Mouse (Mus musculus) stomach, embryonic 16.5 days (tissue): Measurements from ENCODE around the gene Cyld. TPM values are rescaled to one million over a fixed set of nuclear protein-coding genes. Genes with fewer than 3 reads are reported as not detected.

ENCODE experiments used
- ATAC-seq: fragments of 200-750 bp; cut with Nextera tagmentation; 2 replicates; pipeline ENCODE4 v1.8.0; 2017; ENCODE audit warnings: moderate number of reproducible peaks, moderate TSS enrichment; ENCODE audit not compliant: insufficient read depth, low FRiP score
- H3K27ac ChIP-seq: fragments of 300-500 bp; sonication (generic); 2 replicates; pipeline ENCODE4 v1.5.1; 2014; ENCODE audit warnings: low read length
- H3K27me3 ChIP-seq: fragments of 300-500 bp; sonication (generic); 2 replicates; pipeline ENCODE4 v1.6.1; 2014; ENCODE audit warnings: low read length, control low read depth, mixed read lengths; ENCODE audit not compliant: control insufficient read depth, insufficient read depth
- H3K36me3 ChIP-seq: fragments of 300-500 bp; sonication (generic); 2 replicates; pipeline ENCODE4 v1.6.1; 2014; ENCODE audit warnings: low read length; ENCODE audit not compliant: control insufficient read depth, insufficient read depth
- H3K4me1 ChIP-seq: fragments of 300-500 bp; sonication (generic); 2 replicates; pipeline ENCODE4 v1.6.1; 2014; ENCODE audit warnings: low read length, control low read depth, mixed read lengths; ENCODE audit not compliant: control insufficient read depth, insufficient read depth
- H3K4me2 ChIP-seq: fragments of 300-500 bp; sonication (generic); 2 replicates; pipeline ENCODE4 v1.6.1; 2014; ENCODE audit warnings: low read depth, low read length, mixed read lengths
- H3K4me3 ChIP-seq: fragments of 300-500 bp; sonication (generic); replicated peaks from 2 replicates; pipeline ENCODE4 v1.5.1; 2014; ENCODE audit warnings: mild to moderate bottlenecking, low read length
- H3K9ac ChIP-seq: fragments of 300-500 bp; sonication (generic); 2 replicates; pipeline ENCODE4 v1.6.1; 2014; ENCODE audit warnings: low read length
- H3K9me3 ChIP-seq: fragments of 300-500 bp; sonication (generic); replicated peaks from 2 replicates; pipeline ENCODE4 v1.6.1; 2016; ENCODE audit warnings: low read length, control low read depth; ENCODE audit not compliant: control insufficient read depth
- WGBS: fragments of 180-500 bp; shearing (Covaris S2); extraction: QIAGEN DNeasy Blood & Tissue Kit; methylation state at CpG from one replicate; pipeline ENCODE4 v1.1.7; 2014; 5-methylcytosine and 5-hydroxymethylcytosine counted together
- polyA plus RNA-seq: library from polyadenylated mRNA; unstranded; fragments of >200 nt; fragmentation: Nextera tagmentation; extraction: Ambion mirVana; gene quantifications from 2 replicates; pipeline ENCODE4 v1.2.1, GENCODE M21; 2015

Cyld gene
- polyA plus RNA-seq, 1 experiment from 2014 or later = 15.6 TPM

- 81% methylated on average over 7 of the region's 7 CpGs for WGBS
- Histone ChIP-seq H3K4me2 (no peak overlapping the region), H3K9ac (no peak overlapping the region), H3K36me3 (no peaks in the 10 kb centered on the region), H3K4me1 (no peaks in the 10 kb centered on the region), H3K27me3 (no peaks in the 10 kb centered on the region), H3K4me3 (no peak overlapping the region), H3K27ac (no peak overlapping the region), H3K9me3 (no peaks in the 10 kb centered on the region)
- no peak for ATAC-seq
Observed at GRCm38 (mm10) chr8:88683656-88684289, 13.1 kb upstream of the Cyld start.

DNA sequence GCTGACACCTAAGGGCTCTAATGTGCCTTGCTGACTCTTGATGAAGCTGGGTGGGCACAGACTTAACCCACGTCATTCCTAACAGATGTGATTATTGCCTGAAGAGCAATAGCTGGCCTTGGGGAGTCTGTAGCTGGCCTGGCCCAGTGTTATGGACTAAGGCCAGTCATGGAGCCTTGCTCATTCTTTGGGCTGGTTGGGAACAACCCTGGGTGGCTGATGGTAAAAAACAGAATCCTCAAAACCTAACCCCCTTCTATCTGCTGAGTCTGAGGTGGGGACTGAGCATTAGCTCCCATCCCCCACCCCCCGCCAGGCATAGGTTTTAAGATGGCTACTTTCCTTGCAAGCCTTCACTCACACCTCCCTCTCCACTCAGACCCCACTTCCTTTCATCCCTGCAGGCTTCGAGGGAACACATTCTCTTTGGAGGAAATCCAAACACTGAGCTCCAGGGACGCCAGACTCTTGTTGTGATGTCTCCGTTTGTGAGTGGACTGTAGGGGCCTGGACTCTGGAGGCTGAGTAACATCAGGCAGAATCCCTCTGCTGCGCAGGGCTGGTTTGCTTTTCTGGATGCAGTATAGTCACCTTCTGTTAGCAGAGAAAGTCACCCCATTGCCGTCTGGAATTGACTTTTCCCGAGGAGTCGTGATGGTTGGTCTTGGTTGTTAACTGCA lies 10.5 kb upstream of the Cyld start:
- Histone ChIP-seq H3K4me3 (no peak overlapping the region), H3K27me3 (no peaks in the 10 kb centered on the region), H3K27ac (no peak overlapping the region), H3K36me3 (no peaks in the 10 kb centered on the region), H3K4me1 (no peaks in the 10 kb centered on the region), H3K4me2 (no peak overlapping the region), H3K9ac (no peak overlapping the region), H3K9me3 (no peaks in the 10 kb centered on the region)
- WGBS = 54% methylated on average over 9 of the region's 9 CpGs
- no peak for ATAC-seq

- Histone ChIP-seq H3K4me2 (no peak overlapping the region), H3K9ac (no peak overlapping the region), H3K4me3 (no peak overlapping the region), H3K27me3 (no peaks in the 10 kb centered on the region), H3K27ac (no peak overlapping the region), H3K36me3 (no peaks in the 10 kb centered on the region), H3K4me1 (no peaks in the 10 kb centered on the region), H3K9me3 (no peaks in the 10 kb centered on the region)
- no peak for ATAC-seq
- WGBS = 73% methylated on average over 8 of the region's 8 CpGs
Observed at GRCm38 (mm10) chr8:88686906-88687235, 10.0 kb upstream of the Cyld start.

DNA sequence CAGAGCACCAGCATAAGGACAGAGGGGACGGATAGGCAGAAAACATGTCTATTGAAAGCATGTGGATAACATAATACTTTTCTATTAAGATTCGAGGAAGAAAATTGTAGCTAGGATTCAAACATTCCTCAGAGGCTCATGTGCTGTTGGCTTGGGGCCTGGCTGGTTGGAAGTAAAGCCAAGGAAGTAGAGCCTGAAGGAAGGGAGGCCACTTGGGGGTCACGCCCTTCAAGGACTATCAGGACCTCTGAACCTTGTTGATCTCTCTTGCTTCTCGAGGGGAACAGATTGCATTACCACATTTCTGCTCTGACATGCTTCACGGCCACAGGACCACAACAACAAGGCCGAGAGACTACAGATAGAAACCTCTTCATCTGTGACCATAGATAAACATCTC lies 7.7 kb upstream of the Cyld start:
- no peak overlapping the region for H3K27ac ChIP-seq
- no peak overlapping the region for H3K4me3 ChIP-seq
- no peaks in the 10 kb centered on the region for H3K36me3 ChIP-seq
- no peaks in the 10 kb centered on the region for H3K4me1 ChIP-seq
- 79% methylated on average over 6 of the region's 6 CpGs for WGBS
- no peaks in the 10 kb centered on the region for H3K27me3 ChIP-seq
- ATAC-seq = no peak
- no peak overlapping the region for H3K4me2 ChIP-seq
- no peaks in the 10 kb centered on the region for H3K9me3 ChIP-seq
- H3K9ac ChIP-seq = no peak overlapping the region

DNA sequence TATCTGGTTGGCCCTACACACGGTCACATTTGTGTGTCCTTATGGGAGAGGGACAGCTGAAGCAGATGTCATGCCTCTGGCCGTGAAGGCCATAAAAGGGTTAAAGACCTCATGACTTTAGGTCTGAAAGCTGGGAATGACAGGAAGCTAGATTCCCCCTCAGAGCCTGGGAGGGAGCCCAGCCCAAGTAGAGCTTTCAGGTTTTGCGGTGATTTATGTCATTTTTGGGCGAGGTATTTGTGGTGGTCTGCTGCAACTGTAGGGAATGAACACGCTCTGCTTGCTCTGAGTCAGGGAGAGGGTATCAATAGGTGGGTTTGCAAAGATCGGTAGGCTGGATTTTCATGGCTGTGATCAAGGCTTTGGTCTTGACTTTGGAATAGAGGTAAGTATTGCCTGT lies 6.9 kb upstream of the Cyld start:
- 77% methylated on average over 6 of the region's 6 CpGs for WGBS
- no peak overlapping the region for H3K27ac ChIP-seq

GRCm38 (mm10) chr8:88691342-88691948 lies 5.4 kb upstream of the Cyld start:
- Histone ChIP-seq H3K36me3 (no peaks in the 10 kb centered on the region), H3K27ac (no peak overlapping the region), H3K27me3 (no peaks in the 10 kb centered on the region), H3K4me1 (peaks cover 3% of the 10 kb centered on the region; the same call in 1 of the 2 replicates), H3K4me2 (no peak overlapping the region), H3K9ac (no peak overlapping the region), H3K4me3 (no peak overlapping the region), H3K9me3 (no peaks in the 10 kb centered on the region)
- no peak for ATAC-seq
- WGBS = 33% methylated on average over 4 of the region's 4 CpGs

More for the DNA sequence above, 6.9 kb upstream of the Cyld start:
- Histone ChIP-seq H3K27me3 (no peaks in the 10 kb centered on the region), H3K9me3 (no peaks in the 10 kb centered on the region), H3K36me3 (no peaks in the 10 kb centered on the region), H3K4me2 (no peak overlapping the region), H3K4me3 (no peak overlapping the region), H3K4me1 (no peaks in the 10 kb centered on the region), H3K9ac (no peak overlapping the region)
- ATAC-seq = no peak

GRCm38 (mm10) chr8:88691961-88692360 lies 4.9 kb upstream of the Cyld start:
- WGBS = 32% methylated on average over 7 of the region's 7 CpGs
- ATAC-seq = no peak
- no peak overlapping the region for H3K27ac ChIP-seq
- H3K9ac ChIP-seq = no peak overlapping the region
- H3K4me1 ChIP-seq = peaks cover 3% of the 10 kb centered on the region; the same call in 1 of the 2 replicates
- H3K36me3 ChIP-seq = no peaks in the 10 kb centered on the region
- H3K4me2 ChIP-seq = no peak overlapping the region
- H3K27me3 ChIP-seq = no peaks in the 10 kb centered on the region
- no peak overlapping the region for H3K4me3 ChIP-seq
- H3K9me3 ChIP-seq = no peaks in the 10 kb centered on the region

DNA sequence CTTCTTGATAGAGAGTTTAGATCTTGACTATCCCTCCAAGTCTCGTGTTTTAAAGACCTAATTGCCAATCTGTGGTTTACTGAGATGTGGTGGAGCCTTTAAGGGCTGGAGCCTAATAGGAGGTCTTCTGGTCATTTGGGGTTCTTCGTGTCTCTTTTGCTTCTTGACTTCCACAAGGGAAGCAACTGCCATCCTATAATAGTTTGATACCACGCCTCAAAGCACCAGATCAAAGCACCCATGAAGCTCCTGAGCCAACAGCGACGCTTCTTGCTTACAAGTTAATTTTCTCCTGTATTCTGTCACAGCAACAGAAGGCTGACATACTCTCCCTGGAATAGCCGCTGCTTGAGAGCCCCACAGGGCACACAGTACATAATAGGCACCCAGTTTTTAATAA lies 4.0 kb upstream of the Cyld start:
- no peak overlapping the region for H3K4me2 ChIP-seq
- no peaks in the 10 kb centered on the region for H3K36me3 ChIP-seq
- ATAC-seq = no peak
- H3K27ac ChIP-seq = no peak overlapping the region
- peaks cover 3% of the 10 kb centered on the region; the same call in 1 of the 2 replicates for H3K4me1 ChIP-seq
- H3K27me3 ChIP-seq = no peaks in the 10 kb centered on the region
- H3K9me3 ChIP-seq = no peaks in the 10 kb centered on the region
- H3K9ac ChIP-seq = no peak overlapping the region
- H3K4me3 ChIP-seq = no peak overlapping the region
- 85% methylated on average over 6 of the region's 6 CpGs for WGBS

DNA sequence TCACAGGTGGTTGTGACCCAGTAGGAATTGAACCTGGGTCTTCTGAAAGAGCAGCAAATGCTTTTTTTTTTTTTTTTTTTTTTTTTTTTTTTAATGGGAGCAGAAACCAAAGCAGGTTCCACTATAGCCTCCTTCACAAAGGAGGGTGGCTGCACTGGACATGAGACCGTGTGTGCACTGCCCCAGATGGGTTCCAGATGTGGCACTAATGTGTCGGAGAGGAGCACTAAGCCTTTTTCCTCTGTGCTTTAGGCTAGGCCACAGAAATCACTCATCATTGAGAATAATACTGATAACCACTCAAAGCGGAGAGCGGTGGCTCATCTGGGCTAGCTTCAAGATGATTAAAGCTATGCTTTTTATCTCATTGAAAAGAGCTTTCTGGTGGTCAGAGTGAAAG lies 3.5 kb upstream of the Cyld start:
- H3K9ac ChIP-seq = no peak overlapping the region
- H3K27me3 ChIP-seq = no peaks in the 10 kb centered on the region
- H3K4me2 ChIP-seq = no peak overlapping the region
- WGBS = 81% methylated on average over 4 of the region's 4 CpGs
- no peaks in the 10 kb centered on the region for H3K9me3 ChIP-seq
- H3K4me1 ChIP-seq = peaks cover 3% of the 10 kb centered on the region; the same call in 1 of the 2 replicates
- no peaks in the 10 kb centered on the region for H3K36me3 ChIP-seq
- no peak overlapping the region for H3K27ac ChIP-seq
- H3K4me3 ChIP-seq = no peak overlapping the region
- ATAC-seq = no peak
